Comparison of ENCODE assay signal across 11 mouse cellular contexts in genomic region chr10:61751534-61752219, GRCm38 (mm10). TPM values are rescaled to one million over a fixed set of nuclear protein-coding genes. Genes with fewer than 3 reads are reported as not detected.
A peak's percentile ranks its signal among the peaks of the same experiment; 100 is the strongest.
DNase-seq lines count a peak whose midpoint lies in the region; ATAC-seq and TF ChIP-seq lines count a peak whose summit lies in the region.
"Had no signal": no experiment of that assay in that cellular context is flagged by ENCODE, and none has a peak within 500 bp of the region (broad histone marks: within the 10 kb centered on the region; RNA-seq: fewer than 3 reads in every experiment).

No protein-coding gene starts in this region.

- no peaks in the 10 kb centered on the region for H3K9me3 ChIP-seq in liver, embryonic 16.5 days (replicated peaks; ENCODE audit: control insufficient read depth, low read length)
- H3K9me3 ChIP-seq in intestine, embryonic 15.5 days: no peaks in the 10 kb centered on the region
- no peaks in the 10 kb centered on the region for H3K9me3 ChIP-seq in intestine, postnatal 0 days (ENCODE audit: control insufficient read depth)
- H3K9me3 ChIP-seq: embryonic facial prominence, embryonic 12.5 days; limb, embryonic 10.5 days; neural tube, embryonic 12.5 days had no signal

- peaks cover 3% of the 10 kb centered on the region; the same call in 1 of the 2 replicates for H3K4me1 ChIP-seq in liver, embryonic 16.5 days (ENCODE audit: control insufficient read depth, low read depth, low read length)
- H3K4me1 ChIP-seq in intestine, embryonic 15.5 days (replicated peaks): no peaks in the 10 kb centered on the region
- H3K4me1 ChIP-seq in intestine, postnatal 0 days (replicated peaks; ENCODE audit: control insufficient read depth, insufficient read depth, low read length): no peaks in the 10 kb centered on the region
- H3K4me1 ChIP-seq: embryonic facial prominence, embryonic 12.5 days; limb, embryonic 10.5 days; neural tube, embryonic 12.5 days had no signal

- peak; percentile 90 for ATAC-seq in liver, embryonic 16.5 days (ENCODE audit: low read depth)
- no peak for ATAC-seq in intestine, embryonic 15.5 days
- ATAC-seq in intestine, postnatal 0 days: no peak

- no peaks in the 10 kb centered on the region for H3K36me3 ChIP-seq in liver, embryonic 16.5 days (ENCODE audit: control insufficient read depth, insufficient read depth)
- peaks cover 31% of the 10 kb centered on the region for H3K36me3 ChIP-seq in intestine, embryonic 15.5 days
- H3K36me3 ChIP-seq in intestine, postnatal 0 days (ENCODE audit: control insufficient read depth, insufficient read depth): peaks cover 20% of the 10 kb centered on the region; the same call in 1 of the 2 replicates

- intact Hi-C loops in heart, postnatal 36 days (cut with DNase I): no loop called here

- WGBS in liver, embryonic 16.5 days (ENCODE audit: insufficient replicate concordance): 37% methylated on average over 20 of the region's 20 CpGs
- 77% methylated on average over 20 of the region's 20 CpGs for WGBS in intestine, embryonic 15.5 days
- WGBS in intestine, postnatal 0 days: 73% methylated on average over 20 of the region's 20 CpGs

- peak overlapping the region; percentile 82 for H3K27ac ChIP-seq in liver, embryonic 16.5 days (ENCODE audit: low read length)
- no peak overlapping the region for H3K27ac ChIP-seq in intestine, embryonic 15.5 days
- H3K27ac ChIP-seq in intestine, postnatal 0 days (ENCODE audit: low read depth, low read length): no peak overlapping the region
- H3K27ac ChIP-seq: embryonic facial prominence, embryonic 12.5 days; limb, embryonic 10.5 days; neural tube, embryonic 12.5 days had no signal

- no peaks in the 10 kb centered on the region for H3K27me3 ChIP-seq in liver, embryonic 16.5 days (ENCODE audit: control insufficient read depth, insufficient read depth, low read depth, low read length)
- no peaks in the 10 kb centered on the region for H3K27me3 ChIP-seq in intestine, embryonic 15.5 days (replicated peaks)
- no peaks in the 10 kb centered on the region for H3K27me3 ChIP-seq in intestine, postnatal 0 days (replicated peaks; ENCODE audit: control insufficient read depth, insufficient read depth, low read length)
- H3K27me3 ChIP-seq: embryonic facial prominence, embryonic 12.5 days; neural tube, embryonic 12.5 days had no signal

- peak; percentile 33 for DNase-seq in gastrocnemius, postnatal 10 days
- DNase-seq in gastrocnemius, postnatal 25 days: no peak
- DNase-seq in 416B (ENCODE audit: low read depth): peak; percentile 90
- peak; percentile 13 to 17 for DNase-seq in heart, postnatal 36 days
- no peak for DNase-seq in B cell, adult 2 months

- TF ChIP-seq CTCF in intestine, postnatal 0 days (IDR thresholded peaks at IDR 0.05; ENCODE audit: low read depth): no peak

- H3K9ac ChIP-seq in liver, embryonic 16.5 days (ENCODE audit: low read depth, low read length): 0 out of 2 replicates have a peak overlapping the region, but pooled peaks have one; percentile 0
- no peak overlapping the region for H3K9ac ChIP-seq in intestine, embryonic 15.5 days
- H3K9ac ChIP-seq in intestine, postnatal 0 days (ENCODE audit: low read depth, low read length): no peak overlapping the region
- H3K9ac ChIP-seq: embryonic facial prominence, embryonic 12.5 days; neural tube, embryonic 12.5 days had no signal

- H3K4me2 ChIP-seq in liver, embryonic 16.5 days (ENCODE audit: low read depth, low read length): peak overlapping the region; percentile 10
- no peak overlapping the region for H3K4me2 ChIP-seq in intestine, embryonic 15.5 days (replicated peaks)
- no peak overlapping the region for H3K4me2 ChIP-seq in intestine, postnatal 0 days (replicated peaks; ENCODE audit: low read depth)
- H3K4me2 ChIP-seq: embryonic facial prominence, embryonic 12.5 days; neural tube, embryonic 12.5 days had no signal

- peak overlapping the region; percentile 13; the same call in 1 of the 2 replicates for H3K4me3 ChIP-seq in liver, embryonic 16.5 days (ENCODE audit: low read depth, low read length)
- no peak overlapping the region for H3K4me3 ChIP-seq in intestine, embryonic 15.5 days (replicated peaks)
- no peak overlapping the region for H3K4me3 ChIP-seq in intestine, postnatal 0 days (ENCODE audit: low read depth, low read length)
- H3K4me3 ChIP-seq: embryonic facial prominence, embryonic 12.5 days; limb, embryonic 10.5 days; neural tube, embryonic 12.5 days had no signal

RNA-seq across cellular contexts. Expression of gene H2afy2, which starts 32.3 kb away (rescaled TPM):
- 1 to 10 TPM; 4.7 to 7.8 TPM for total RNA-seq in gastrocnemius, postnatal 10 days (2021)
- total RNA-seq in gastrocnemius, postnatal 25 days (2021): under 1 TPM; 0.72 to 0.92 TPM
- total RNA-seq in heart, postnatal 36 days (2021): 1 to 10 TPM; 3.6 to 5.7 TPM
- polyA plus RNA-seq in liver, embryonic 16.5 days (2015; fragmentation: Nextera tagmentation; extraction: Ambion mirVana): 4.4 and 4.9 TPM in 2 replicates
- 90.4 and 108 TPM in 2 replicates for polyA plus RNA-seq in intestine, embryonic 15.5 days (2015; fragmentation: Nextera tagmentation; extraction: Ambion mirVana)
- polyA plus RNA-seq in intestine, postnatal 0 days (2015; fragmentation: Nextera tagmentation; extraction: Ambion mirVana): 21.3 and 23.1 TPM in 2 replicates

RNA-seq across cellular contexts. Expression of gene Aifm2, which starts 36.6 kb away (rescaled TPM):
- 10 to 100 TPM; 11.4 to 12.3 TPM for total RNA-seq in gastrocnemius, postnatal 10 days (2021)
- 10 to 100 TPM; 13.5 to 19.4 TPM for total RNA-seq in gastrocnemius, postnatal 25 days (2021)
- total RNA-seq in heart, postnatal 36 days (2021): 10 to 100 TPM; 30.5 to 32.9 TPM
- 5.6 and 6.0 TPM in 2 replicates for polyA plus RNA-seq in liver, embryonic 16.5 days (2015; fragmentation: Nextera tagmentation; extraction: Ambion mirVana)
- polyA plus RNA-seq in intestine, embryonic 15.5 days (2015; fragmentation: Nextera tagmentation; extraction: Ambion mirVana): 17.3 and 19.2 TPM in 2 replicates
- 14.7 and 16.9 TPM in 2 replicates for polyA plus RNA-seq in intestine, postnatal 0 days (2015; fragmentation: Nextera tagmentation; extraction: Ambion mirVana)

RNA-seq across cellular contexts. Expression of gene Tysnd1, which starts 56.4 kb away (rescaled TPM):
- total RNA-seq in gastrocnemius, postnatal 10 days (2021): 10 to 100 TPM; 12.9 to 16.7 TPM
- total RNA-seq in gastrocnemius, postnatal 25 days (2021): 10 to 100 TPM; 10.6 to 12.9 TPM
- total RNA-seq in heart, postnatal 36 days (2021): 10 to 100 TPM; 22.8 to 23.3 TPM
- polyA plus RNA-seq in liver, embryonic 16.5 days (2015; fragmentation: Nextera tagmentation; extraction: Ambion mirVana): 10.7 and 12.8 TPM in 2 replicates
- polyA plus RNA-seq in intestine, embryonic 15.5 days (2015; fragmentation: Nextera tagmentation; extraction: Ambion mirVana): 35.4 and 38.0 TPM in 2 replicates
- 22.2 and 24.7 TPM in 2 replicates for polyA plus RNA-seq in intestine, postnatal 0 days (2015; fragmentation: Nextera tagmentation; extraction: Ambion mirVana)

Comparison
In these comparisons a context has a peak if more than half of its experiments do, and no peak if none do; other contexts are left out.
1. DNase-seq: peak in gastrocnemius, postnatal 10 days (single experiment), 416B (single experiment) and heart, postnatal 36 days (2 of 2); none in gastrocnemius, postnatal 25 days (single experiment) and B cell, adult 2 months (0 of 2).